Mouse (Mus musculus) embryonic facial prominence, embryonic 14.5 days (tissue): ENCODE measurements around the gene Ttc28. TPM values are rescaled to one million over a fixed set of nuclear protein-coding genes. Genes with fewer than 3 reads are reported as not detected.

Source experiments
- ATAC-seq: fragments of 200-750 bp; cut with Nextera tagmentation; 2 replicates; pipeline ENCODE4 v1.8.0; 2017; ENCODE audit warnings: low read depth, moderate number of reproducible peaks, moderate TSS enrichment
- DNase-seq: peaks from one replicate; pipeline ENCODE4 v3.0.0-alpha.2; 2015; ENCODE audit warnings: low spot score
- H3K27ac ChIP-seq: fragments of 300-500 bp; sonication (generic); replicated peaks from 2 replicates; pipeline ENCODE4 v1.5.1; 2014; ENCODE audit warnings: low read depth, mild to moderate bottlenecking, low read length, moderate library complexity
- H3K27me3 ChIP-seq: fragments of 300-500 bp; sonication (generic); replicated peaks from 2 replicates; pipeline ENCODE4 v1.6.1; 2014; ENCODE audit warnings: low read length; ENCODE audit not compliant: control insufficient read depth, insufficient read depth
- H3K36me3 ChIP-seq: fragments of 300-500 bp; sonication (generic); 2 replicates; pipeline ENCODE4 v1.6.1; 2014; ENCODE audit warnings: low read length, mixed read lengths; ENCODE audit not compliant: control insufficient read depth, insufficient read depth
- H3K4me1 ChIP-seq: fragments of 300-500 bp; sonication (generic); 2 replicates; pipeline ENCODE4 v1.6.1; 2014; ENCODE audit warnings: antibody characterized with exemption, low read length; ENCODE audit not compliant: control insufficient read depth, insufficient read depth
- H3K4me2 ChIP-seq: fragments of 300-500 bp; sonication (generic); 2 replicates; pipeline ENCODE4 v1.6.1; 2014; ENCODE audit warnings: low read depth, mild to moderate bottlenecking, low read length, moderate library complexity, mixed read lengths
- H3K4me3 ChIP-seq: fragments of 300-500 bp; sonication (generic); 2 replicates; pipeline ENCODE4 v1.5.1; 2014; ENCODE audit warnings: low read depth, mild to moderate bottlenecking, low read length
- H3K9ac ChIP-seq: fragments of 300-500 bp; sonication (generic); 2 replicates; pipeline ENCODE4 v1.6.1; 2014; ENCODE audit warnings: low read depth, mild to moderate bottlenecking, low read length, moderate library complexity, mixed read lengths
- H3K9me3 ChIP-seq: fragments of 300-500 bp; sonication (generic); 2 replicates; pipeline ENCODE4 v1.6.1; 2016; ENCODE audit warnings: low read length; ENCODE audit not compliant: control insufficient read depth
- WGBS: fragments of 180-500 bp; shearing (Covaris S2); extraction: QIAGEN DNeasy Blood & Tissue Kit; methylation state at CpG from one replicate; pipeline ENCODE4 v1.1.7; 2014; 5-methylcytosine and 5-hydroxymethylcytosine counted together
- polyA plus RNA-seq: library from polyadenylated mRNA; unstranded; fragments of >200 nt; fragmentation: Nextera tagmentation; extraction: Ambion mirVana; gene quantifications from 2 replicates; pipeline ENCODE4 v1.2.1, GENCODE M21; 2014

Ttc28 gene
- polyA plus RNA-seq, 1 experiment from 2014 or later = 17.4 TPM

DNA sequence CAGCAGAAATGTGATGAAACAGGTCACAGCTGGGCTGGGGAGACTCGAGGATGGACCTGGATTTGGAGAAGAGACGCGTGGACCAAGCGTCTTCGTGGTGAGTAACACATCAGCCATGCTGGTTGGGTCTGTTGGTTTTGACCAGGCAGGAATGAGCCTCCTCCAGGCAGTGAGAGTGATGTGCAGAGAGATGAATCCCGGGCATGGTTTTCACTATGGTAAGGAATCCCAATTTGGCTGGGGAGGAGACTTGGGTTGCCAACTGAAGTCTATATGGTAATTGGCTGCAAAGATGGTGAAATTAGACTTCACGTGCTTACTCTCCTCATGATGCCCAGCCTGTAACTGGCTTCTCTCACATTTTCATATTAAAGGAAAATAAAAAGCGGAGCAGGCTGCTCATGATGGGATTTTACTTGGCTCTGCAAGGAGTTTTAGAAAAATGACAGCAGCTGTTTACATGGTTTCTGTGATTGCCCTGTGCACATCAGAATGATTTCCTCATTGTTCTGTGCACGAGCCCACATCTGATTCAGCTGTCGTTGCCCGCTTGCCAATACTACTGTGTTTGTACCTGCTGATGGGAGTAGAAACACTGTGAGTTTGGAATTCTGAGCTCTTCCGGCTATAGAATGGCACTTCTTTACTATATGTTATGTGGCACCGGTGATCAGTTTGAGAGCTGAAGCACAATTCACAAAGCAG, 117.4 kb downstream of the Ttc28 start:
- H3K27me3 ChIP-seq = no peaks in the 10 kb centered on the region
- no peak overlapping the region for H3K4me2 ChIP-seq
- no peaks in the 10 kb centered on the region for H3K36me3 ChIP-seq
- 67% methylated on average over 13 of the region's 13 CpGs for WGBS
- H3K27ac ChIP-seq = 0 out of 2 replicates have a peak overlapping the region, but pooled peaks have one; percentile 18
- H3K9ac ChIP-seq = no peak overlapping the region
- DNase-seq = no peak
- no peak overlapping the region for H3K4me3 ChIP-seq
- no peak for ATAC-seq
- H3K9me3 ChIP-seq = no peaks in the 10 kb centered on the region
- H3K4me1 ChIP-seq = peaks cover 20% of the 10 kb centered on the region; the same call in 1 of the 2 replicates

DNA sequence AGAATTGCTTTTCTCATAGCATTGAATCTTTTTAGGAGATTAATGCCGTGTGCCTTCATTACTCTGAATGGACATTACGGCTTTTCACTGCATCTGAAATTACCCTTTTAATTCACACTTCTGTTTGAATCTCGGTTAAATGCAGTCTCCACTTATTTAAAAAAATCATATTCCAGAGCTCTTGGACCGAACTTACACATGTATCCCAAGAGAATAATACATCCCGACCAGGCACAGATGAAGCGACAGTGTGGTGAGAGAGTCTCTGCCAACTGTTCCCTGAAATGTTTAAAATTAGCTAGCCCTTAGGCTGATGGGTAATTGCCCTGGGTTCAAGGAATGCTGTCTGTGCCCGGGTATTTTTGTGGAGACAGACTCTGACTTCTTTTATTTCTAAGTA, 118.1 kb downstream of the Ttc28 start:
- Histone ChIP-seq H3K36me3 (no peaks in the 10 kb centered on the region), H3K9ac (no peak overlapping the region), H3K27ac (no peak overlapping the region), H3K4me3 (no peak overlapping the region), H3K4me2 (no peak overlapping the region), H3K9me3 (no peaks in the 10 kb centered on the region), H3K27me3 (no peaks in the 10 kb centered on the region), H3K4me1 (peaks cover 20% of the 10 kb centered on the region; the same call in 1 of the 2 replicates)
- no peak for ATAC-seq
- DNase-seq = no peak
- WGBS = 44% methylated on average over 7 of the region's 7 CpGs

DNA sequence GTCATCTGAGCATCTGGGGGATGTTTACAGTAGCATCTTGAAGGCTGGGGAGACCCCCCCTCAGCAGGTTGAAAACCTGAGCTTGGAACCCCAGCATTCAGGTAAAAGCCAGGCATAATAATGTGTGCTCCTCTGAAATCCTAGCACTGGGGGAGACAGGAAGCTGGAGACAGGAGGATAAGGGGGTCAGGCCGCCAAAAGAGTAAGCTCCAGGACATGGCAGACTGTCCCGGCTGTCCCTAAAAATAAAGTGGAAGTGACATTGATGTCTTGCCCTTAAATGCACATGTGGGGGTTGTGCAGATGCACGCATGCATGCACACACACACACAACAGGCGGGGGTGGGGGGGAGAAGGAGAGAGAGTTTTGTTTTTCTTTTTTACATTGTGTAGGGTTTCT, 118.7 kb downstream of the Ttc28 start:
- Histone ChIP-seq H3K27me3 (no peaks in the 10 kb centered on the region), H3K4me1 (peaks cover 20% of the 10 kb centered on the region; the same call in 1 of the 2 replicates), H3K27ac (no peak overlapping the region), H3K9me3 (no peaks in the 10 kb centered on the region), H3K4me3 (no peak overlapping the region), H3K4me2 (no peak overlapping the region), H3K36me3 (no peaks in the 10 kb centered on the region), H3K9ac (0 out of 2 replicates have a peak overlapping the region, but pooled peaks have one; percentile 19)
- no peak for ATAC-seq
- WGBS = 58% methylated on average over 4 of the region's 4 CpGs
- no peak for DNase-seq

- DNase-seq (no peak), ATAC-seq (no peak)
- no peaks in the 10 kb centered on the region for H3K9me3 ChIP-seq
- H3K36me3 ChIP-seq = no peaks in the 10 kb centered on the region
- 67% methylated on average over 5 of the region's 5 CpGs for WGBS
- peaks cover 22% of the 10 kb centered on the region; the same call in 1 of the 2 replicates for H3K4me1 ChIP-seq
- H3K9ac ChIP-seq = no peak overlapping the region
- no peak overlapping the region for H3K27ac ChIP-seq
- no peak overlapping the region for H3K4me2 ChIP-seq
- no peak overlapping the region for H3K4me3 ChIP-seq
- no peaks in the 10 kb centered on the region for H3K27me3 ChIP-seq
Measured at GRCm38 (mm10) chr5:111000953-111001352, 121.3 kb downstream of the Ttc28 start.

DNA sequence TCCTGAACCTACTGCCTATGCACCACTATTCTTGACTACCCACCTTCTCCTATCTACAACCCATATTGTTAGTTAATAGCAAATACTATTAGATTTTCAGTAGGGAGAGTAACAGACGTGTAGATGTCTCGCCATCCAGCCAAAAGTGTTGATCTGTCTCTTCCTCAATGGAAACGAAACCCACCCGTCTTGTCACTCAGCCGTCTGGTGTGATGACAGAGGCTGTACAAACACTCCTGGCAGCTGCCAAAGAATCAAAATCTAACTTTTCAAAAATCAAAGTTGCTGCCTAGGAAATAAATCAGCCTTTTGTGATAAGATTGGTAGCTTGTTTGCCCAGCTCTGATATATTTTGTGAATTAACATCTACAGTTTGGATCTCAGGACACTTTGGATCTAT, 123.6 kb downstream of the Ttc28 start:
- no peaks in the 10 kb centered on the region for H3K9me3 ChIP-seq
- WGBS = 81% methylated on average over 5 of the region's 5 CpGs
- ATAC-seq = no peak
- no peaks in the 10 kb centered on the region for H3K36me3 ChIP-seq
- H3K4me1 ChIP-seq = peaks cover 30% of the 10 kb centered on the region
- H3K27ac ChIP-seq = no peak overlapping the region
- no peaks in the 10 kb centered on the region for H3K27me3 ChIP-seq
- no peak overlapping the region for H3K4me2 ChIP-seq
- H3K4me3 ChIP-seq = no peak overlapping the region
- DNase-seq = no peak
- H3K9ac ChIP-seq = no peak overlapping the region

- no peak for ATAC-seq
- no peak overlapping the region for H3K27ac ChIP-seq
- H3K27me3 ChIP-seq = no peaks in the 10 kb centered on the region
- peaks cover 32% of the 10 kb centered on the region for H3K4me1 ChIP-seq
- H3K9ac ChIP-seq = no peak overlapping the region
- no peaks in the 10 kb centered on the region for H3K9me3 ChIP-seq
- no peaks in the 10 kb centered on the region for H3K36me3 ChIP-seq
- no peak overlapping the region for H3K4me3 ChIP-seq
- no peak for DNase-seq
- 90% methylated on average over 9 of the region's 9 CpGs for WGBS
- no peak overlapping the region for H3K4me2 ChIP-seq
Measured at GRCm38 (mm10) chr5:111003750-111004149, 124.1 kb downstream of the Ttc28 start.

DNA sequence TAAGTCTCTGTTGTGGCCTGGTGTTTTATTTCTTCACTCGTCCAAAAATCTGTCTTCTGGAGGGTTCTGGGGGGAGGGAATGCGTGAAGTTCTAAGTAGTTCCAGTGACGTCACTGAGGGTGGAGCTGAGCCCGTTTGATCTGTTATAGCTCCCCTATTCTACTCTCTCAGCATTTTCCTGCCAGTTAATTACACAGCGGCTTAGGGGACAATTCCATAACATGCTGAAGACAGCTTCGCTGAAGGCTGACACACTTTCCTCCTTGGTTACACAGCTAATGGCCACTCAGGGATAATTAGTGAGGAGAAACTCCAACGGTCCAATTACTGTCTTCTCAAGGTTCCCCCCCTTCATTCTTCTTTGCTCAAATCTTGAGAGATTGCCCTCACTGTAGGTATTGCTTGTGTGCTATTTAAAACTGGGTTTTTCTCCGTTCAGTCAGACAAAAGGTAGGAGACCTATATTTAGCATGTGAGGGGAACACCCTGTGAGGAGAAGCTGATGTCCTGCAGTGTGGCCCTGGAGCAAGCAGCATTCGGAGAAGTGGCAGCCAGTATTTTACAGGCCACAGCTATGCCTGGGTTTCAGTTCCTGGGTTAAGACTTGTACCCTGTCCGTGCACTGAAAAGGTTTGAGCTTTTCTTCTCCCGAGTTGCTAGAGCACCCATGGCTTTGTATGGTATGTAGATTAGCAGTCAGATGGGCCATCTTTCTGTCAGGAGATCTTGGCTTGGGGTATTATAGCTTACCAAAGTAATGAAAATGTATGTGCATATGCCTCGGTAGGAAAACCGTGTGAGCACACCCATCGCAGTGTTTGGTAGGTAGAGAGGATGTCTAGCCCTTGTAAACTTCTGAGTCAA, 126.9 kb downstream of the Ttc28 start:
- H3K4me1 ChIP-seq = peaks cover 35% of the 10 kb centered on the region
- DNase-seq (peak; percentile 85), ATAC-seq (peak; percentile 72; the same call in 1 of the 2 replicates)
- H3K4me3 ChIP-seq = no peak overlapping the region
- H3K27me3 ChIP-seq = no peaks in the 10 kb centered on the region
- no peak overlapping the region for H3K9ac ChIP-seq
- H3K9me3 ChIP-seq = peaks cover 5% of the 10 kb centered on the region
- 45% methylated on average over 14 of the region's 14 CpGs for WGBS
- peaks cover 5% of the 10 kb centered on the region; the same call in 1 of the 2 replicates for H3K36me3 ChIP-seq
- no peak overlapping the region for H3K4me2 ChIP-seq
- H3K27ac ChIP-seq = peak overlapping the region; percentile 83

DNA sequence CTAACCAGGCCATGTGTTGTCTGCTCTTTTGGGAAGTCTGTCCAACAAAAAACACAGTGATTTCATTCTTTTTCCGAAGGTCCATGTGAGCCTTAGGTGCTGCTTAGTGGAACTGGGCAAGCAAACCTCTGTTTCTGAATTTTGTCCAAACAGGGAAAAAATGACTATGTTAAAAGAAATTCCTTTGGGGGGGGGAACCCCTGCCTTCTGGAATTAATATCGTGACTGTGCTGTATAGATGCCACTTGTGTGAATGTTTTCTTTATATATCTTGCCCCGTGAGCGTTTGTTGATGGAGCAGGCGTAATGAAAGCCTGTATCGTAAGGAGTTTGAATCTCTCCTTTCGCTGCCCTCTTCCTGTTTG, 127.5 kb downstream of the Ttc28 start:
- Histone ChIP-seq H3K4me1 (peaks cover 38% of the 10 kb centered on the region), H3K4me2 (peak overlapping the region; percentile 29; the same call in 1 of the 2 replicates), H3K4me3 (no peak overlapping the region), H3K9me3 (peaks cover 5% of the 10 kb centered on the region), H3K9ac (no peak overlapping the region), H3K36me3 (peaks cover 5% of the 10 kb centered on the region; the same call in 1 of the 2 replicates), H3K27ac (peak overlapping the region; percentile 83), H3K27me3 (no peaks in the 10 kb centered on the region)
- 35% methylated on average over 7 of the region's 7 CpGs for WGBS
- peak; percentile 54 for DNase-seq
- ATAC-seq = no peak
